Mouse (Mus musculus): Measurements from ENCODE around the gene Metap1d.

Gene Metap1d

GRCm38 (mm10) chr2:71544391-71545285 lies 91.6 kb downstream of the Metap1d start:
- no peak for DNase-seq (ENCODE audit: low spot score)

- no peak for DNase-seq (ENCODE audit: low spot score)
These were observed 92.4 kb downstream of the Metap1d start for GRCm38 (mm10) chr2:71545401-71545881.

GRCm38 (mm10) chr2:71545882-71546639 lies 93.0 kb downstream of the Metap1d start:
- no peak for DNase-seq (ENCODE audit: low spot score)

GRCm38 (mm10) chr2:71546640-71547071 lies 93.6 kb downstream of the Metap1d start, which contains the start of gene Dlx2:
Gene Dlx2, minus strand, starts transcription at chr2:71546754.
- DNase-seq (ENCODE audit: low spot score) = no peak

- peak; percentile 63 for DNase-seq (ENCODE audit: low spot score)
These were observed 94.8 kb downstream of the Metap1d start for GRCm38 (mm10) chr2:71547829-71548228.

- no peak for DNase-seq (ENCODE audit: low spot score)
These were observed 97.3 kb downstream of the Metap1d start for GRCm38 (mm10) chr2:71550330-71550729.

- DNase-seq (ENCODE audit: low spot score) = no peak
These were observed 98.6 kb downstream of the Metap1d start for GRCm38 (mm10) chr2:71551704-71552103.

- DNase-seq (ENCODE audit: low spot score) = no peak
These were observed 103.0 kb downstream of the Metap1d start for GRCm38 (mm10) chr2:71556071-71556470.

GRCm38 (mm10) chr2:71566466-71566865 lies 113.4 kb downstream of the Metap1d start:
- DNase-seq (ENCODE audit: low spot score) = no peak

GRCm38 (mm10) chr2:71573736-71574135 lies 120.7 kb downstream of the Metap1d start:
- no peak for DNase-seq (ENCODE audit: low spot score)

All from lung, postnatal 25 days (tissue).